Comparison of ENCODE assay signal across 19 mouse cellular contexts in genomic region chr6:127933841-127934240, GRCm38 (mm10). TPM values are rescaled to one million over a fixed set of nuclear protein-coding genes. Genes with fewer than 3 reads are reported as not detected.
DNase-seq lines count a peak whose midpoint lies in the region; ATAC-seq lines count a peak whose summit lies in the region.
"Had no signal": no experiment of that assay in that cellular context is flagged by ENCODE, and none has a peak within 500 bp of the region (broad histone marks: within the 10 kb centered on the region; RNA-seq: fewer than 3 reads in every experiment).

No protein-coding gene starts in this region.

- H3K4me3 ChIP-seq in hindbrain, embryonic 11.5 days (ENCODE audit: low read depth, low read length) = no peak overlapping the region
- H3K4me3 ChIP-seq: embryonic facial prominence, embryonic 13.5 days; liver, embryonic 12.5 days; midbrain, embryonic 10.5 days had no signal

- ATAC-seq in hindbrain, embryonic 11.5 days (ENCODE audit: low FRiP score) = no peak
- ATAC-seq: activated CD4-positive, CD25-positive, alpha-beta regulatory T cell, adult 4 months; forebrain, embryonic 16.5 days; liver, embryonic 12.5 days; Patski had no signal

- no peak overlapping the region for H3K9ac ChIP-seq in hindbrain, embryonic 11.5 days (ENCODE audit: low read depth, low read length)
- H3K9ac ChIP-seq: embryonic facial prominence, embryonic 13.5 days; liver, embryonic 12.5 days had no signal

- H3K36me3 ChIP-seq in hindbrain, embryonic 11.5 days (ENCODE audit: control insufficient read depth, insufficient read depth, low read length) = no peaks in the 10 kb centered on the region
- H3K36me3 ChIP-seq: liver, embryonic 12.5 days; midbrain, embryonic 10.5 days had no signal

- H3K9me3 ChIP-seq in hindbrain, embryonic 11.5 days (ENCODE audit: control insufficient read depth, low read length) = no peaks in the 10 kb centered on the region
- H3K9me3 ChIP-seq: embryonic facial prominence, embryonic 13.5 days; liver, embryonic 12.5 days; midbrain, embryonic 10.5 days had no signal

- WGBS in hindbrain, embryonic 11.5 days = 90% methylated on average over 5 of the region's 5 CpGs

- H3K4me2 ChIP-seq in hindbrain, embryonic 11.5 days (replicated peaks; ENCODE audit: low read depth, low read length) = no peak overlapping the region
- H3K4me2 ChIP-seq: embryonic facial prominence, embryonic 13.5 days; liver, embryonic 12.5 days had no signal

- peak; percentile 37 for DNase-seq in kidney, adult 9 months
- DNase-seq in kidney, adult 18-20 months = no peak
- peak; percentile 37 for DNase-seq in gastrocnemius, postnatal 10 days
- peak; percentile 18 to 37 for DNase-seq in heart, postnatal 10 days
- DNase-seq in lung, postnatal 10 days = peak; percentile 62
- no peak for DNase-seq in adrenal gland, adult 2 months
- DNase-seq in ovary, postnatal 14 days (ENCODE audit: low spot score) = no peak
- no peak for DNase-seq in hindbrain, embryonic 11.5 days (ENCODE audit: low spot score)
- DNase-seq: adrenal gland, postnatal 36 days; cerebellum, adult 8-10 months; right cerebral cortex, postnatal 25 days; thymus, postnatal 36 days had no signal

- H3K27ac ChIP-seq in hindbrain, embryonic 11.5 days (ENCODE audit: low read depth, low read length) = no peak overlapping the region
- H3K27ac ChIP-seq: embryonic facial prominence, embryonic 13.5 days; liver, embryonic 12.5 days; midbrain, embryonic 10.5 days had no signal

- H3K4me1 ChIP-seq in hindbrain, embryonic 11.5 days (replicated peaks; ENCODE audit: control insufficient read depth, insufficient read depth, low read length) = peaks cover 2% of the 10 kb centered on the region; the same call in 1 of the 2 replicates

- intact Hi-C loops in heart, postnatal 10 days (cut with DNase I) = no loop called here

- H3K27me3 ChIP-seq in hindbrain, embryonic 11.5 days (ENCODE audit: control insufficient read depth, insufficient read depth, low read length) = no peaks in the 10 kb centered on the region
- H3K27me3 ChIP-seq: embryonic facial prominence, embryonic 13.5 days; liver, embryonic 12.5 days had no signal

RNA-seq across cellular contexts. Expression of gene Tspan11, which starts 46.5 kb away (rescaled TPM):
- 10 to 100 TPM; 12.7 to 14.0 TPM for total RNA-seq in gastrocnemius, postnatal 10 days (2021)
- 1 to 10 TPM; 4.7 to 4.9 TPM for total RNA-seq in heart, postnatal 10 days (2021)
- total RNA-seq in adrenal gland, adult 2 months (2021) = 10 to 100 TPM in 1 of 2 experiments, 1 to 10 TPM in 1; 4.4 to 20.1 TPM
- 12.5 and 13.2 TPM in 2 replicates for polyA plus RNA-seq in adrenal gland, adult 2 months (2012; rRNA removed)
- 17.4 and 17.9 TPM in 2 replicates for polyA plus RNA-seq in hindbrain, embryonic 11.5 days (2014; fragmentation: Nextera tagmentation; extraction: Ambion mirVana)
- total RNA-seq: hematopoietic stem cell, adult 5-6 weeks had no signal
- polyA plus RNA-seq: activated CD4-positive, CD25-positive, alpha-beta regulatory T cell, adult 4 months; Patski had no signal

Comparison
In these comparisons a context has a peak if more than half of its experiments do, and no peak if none do; other contexts are left out.
1. DNase-seq: peak in kidney, adult 9 months (single experiment), gastrocnemius, postnatal 10 days (single experiment), heart, postnatal 10 days (2 of 2) and lung, postnatal 10 days (single experiment); none in kidney, adult 18-20 months (single experiment), adrenal gland, adult 2 months (single experiment), ovary, postnatal 14 days (single experiment) and hindbrain, embryonic 11.5 days (single experiment).